Mouse (Mus musculus): Measurements from ENCODE around the gene Snrk. TPM values are rescaled to one million over a fixed set of nuclear protein-coding genes. Genes with fewer than 3 reads are reported as not detected.

Snrk gene
- polyA plus RNA-seq, 1 experiment: 323 TPM

GRCm38 (mm10) chr9:122146124-122146870, 29.2 kb downstream of the Snrk start:
- DNase-seq: no peak
- H3K27me3 ChIP-seq (ENCODE audit: control insufficient read depth, insufficient read depth, low read length): no peaks in the 10 kb centered on the region
- no peak overlapping the region for H3K27ac ChIP-seq (ENCODE audit: insufficient read depth, low read length)
- H3K4me1 ChIP-seq (ENCODE audit: control insufficient read depth, insufficient read depth, low read length): peaks cover 41% of the 10 kb centered on the region
- no peak overlapping the region for H3K4me3 ChIP-seq (replicated peaks; ENCODE audit: insufficient read depth, low read depth, low read length)
- no peak for TF ChIP-seq POLR2A (IDR thresholded peaks at IDR 0.05; ENCODE audit: borderline replicate concordance, insufficient read depth, low read length)
- TF ChIP-seq CTCF (IDR thresholded peaks at IDR 0.05; ENCODE audit: borderline replicate concordance, insufficient read depth, low read depth, low read length): no peak
- 44% methylated on average over 4 of the region's 4 CpGs for WGBS

GRCm38 (mm10) chr9:122148356-122148755, 31.3 kb downstream of the Snrk start:
- WGBS: 15% methylated on average over 3 of the region's 3 CpGs
- Histone ChIP-seq H3K27me3 (ENCODE audit: control insufficient read depth, insufficient read depth, low read length) (no peaks in the 10 kb centered on the region), H3K4me3 (replicated peaks; ENCODE audit: insufficient read depth, low read depth, low read length) (no peak overlapping the region), H3K4me1 (ENCODE audit: control insufficient read depth, insufficient read depth, low read length) (peaks cover 41% of the 10 kb centered on the region), H3K27ac (ENCODE audit: insufficient read depth, low read length) (no peak overlapping the region)
- no peak for DNase-seq
- TF ChIP-seq POLR2A (IDR thresholded peaks at IDR 0.05; ENCODE audit: borderline replicate concordance, insufficient read depth, low read length): no peak
- TF ChIP-seq CTCF (IDR thresholded peaks at IDR 0.05; ENCODE audit: borderline replicate concordance, insufficient read depth, low read depth, low read length): no peak

- TF ChIP-seq POLR2A (IDR thresholded peaks at IDR 0.05; ENCODE audit: borderline replicate concordance, insufficient read depth, low read length) (no peak), CTCF (IDR thresholded peaks at IDR 0.05; ENCODE audit: borderline replicate concordance, insufficient read depth, low read depth, low read length) (no peak)
Measured at GRCm38 (mm10) chr9:122149997-122150826, 33.1 kb downstream of the Snrk start.

GRCm38 (mm10) chr9:122152063-122152462, 35.0 kb downstream of the Snrk start:
- peaks cover 44% of the 10 kb centered on the region for H3K4me1 ChIP-seq (ENCODE audit: control insufficient read depth, insufficient read depth, low read length)
- 47% methylated on average over 4 of the region's 4 CpGs for WGBS
- no peak for TF ChIP-seq POLR2A (IDR thresholded peaks at IDR 0.05; ENCODE audit: borderline replicate concordance, insufficient read depth, low read length)
- TF ChIP-seq CTCF (IDR thresholded peaks at IDR 0.05; ENCODE audit: borderline replicate concordance, insufficient read depth, low read depth, low read length): no peak
- no peak for DNase-seq
- H3K27me3 ChIP-seq (ENCODE audit: control insufficient read depth, insufficient read depth, low read length): no peaks in the 10 kb centered on the region
- H3K27ac ChIP-seq (ENCODE audit: insufficient read depth, low read length): no peak overlapping the region; the same call in 1 of the 2 replicates
- no peak overlapping the region for H3K4me3 ChIP-seq (replicated peaks; ENCODE audit: insufficient read depth, low read depth, low read length)

More at GRCm38 (mm10) chr9:122149997-122150826, 33.1 kb downstream of the Snrk start:
- WGBS: 23% methylated on average over 9 of the region's 9 CpGs
- Histone ChIP-seq H3K27ac (ENCODE audit: insufficient read depth, low read length) (peak overlapping the region; percentile 68), H3K4me3 (replicated peaks; ENCODE audit: insufficient read depth, low read depth, low read length) (no peak overlapping the region), H3K27me3 (ENCODE audit: control insufficient read depth, insufficient read depth, low read length) (no peaks in the 10 kb centered on the region), H3K4me1 (ENCODE audit: control insufficient read depth, insufficient read depth, low read length) (peaks cover 46% of the 10 kb centered on the region)
- peak in 1 of 2 experiments; percentile 58 for DNase-seq

- WGBS: 19% methylated on average over 1 of the region's 1 CpGs
- no peak overlapping the region for H3K27ac ChIP-seq (ENCODE audit: insufficient read depth, low read length)
- no peak overlapping the region for H3K4me3 ChIP-seq (replicated peaks; ENCODE audit: insufficient read depth, low read depth, low read length)
- no peak for DNase-seq
- no peaks in the 10 kb centered on the region for H3K27me3 ChIP-seq (ENCODE audit: control insufficient read depth, insufficient read depth, low read length)
- peaks cover 45% of the 10 kb centered on the region for H3K4me1 ChIP-seq (ENCODE audit: control insufficient read depth, insufficient read depth, low read length)
- no peak for TF ChIP-seq CTCF (IDR thresholded peaks at IDR 0.05; ENCODE audit: borderline replicate concordance, insufficient read depth, low read depth, low read length)
Measured at GRCm38 (mm10) chr9:122152501-122152900, 35.4 kb downstream of the Snrk start.

GRCm38 (mm10) chr9:122153436-122153835, 36.4 kb downstream of the Snrk start:
- Histone ChIP-seq H3K4me3 (replicated peaks; ENCODE audit: insufficient read depth, low read depth, low read length) (no peak overlapping the region), H3K4me1 (ENCODE audit: control insufficient read depth, insufficient read depth, low read length) (peaks cover 47% of the 10 kb centered on the region), H3K27ac (ENCODE audit: insufficient read depth, low read length) (peak overlapping the region; percentile 50; the same call in 1 of the 2 replicates), H3K27me3 (ENCODE audit: control insufficient read depth, insufficient read depth, low read length) (no peaks in the 10 kb centered on the region)
- WGBS: 45% methylated on average over 3 of the region's 3 CpGs
- no peak for DNase-seq
- TF ChIP-seq POLR2A (IDR thresholded peaks at IDR 0.05; ENCODE audit: borderline replicate concordance, insufficient read depth, low read length) (no peak), CTCF (IDR thresholded peaks at IDR 0.05; ENCODE audit: borderline replicate concordance, insufficient read depth, low read depth, low read length) (no peak)

GRCm38 (mm10) chr9:122155193-122155592, 38.1 kb downstream of the Snrk start:
- H3K4me3 ChIP-seq (replicated peaks; ENCODE audit: insufficient read depth, low read depth, low read length): no peak overlapping the region
- 75% methylated on average over 1 of the region's 1 CpGs for WGBS
- H3K4me1 ChIP-seq (ENCODE audit: control insufficient read depth, insufficient read depth, low read length): peaks cover 41% of the 10 kb centered on the region
- H3K27me3 ChIP-seq (ENCODE audit: control insufficient read depth, insufficient read depth, low read length): no peaks in the 10 kb centered on the region
- DNase-seq: no peak
- no peak overlapping the region for H3K27ac ChIP-seq (ENCODE audit: insufficient read depth, low read length)
- TF ChIP-seq POLR2A (IDR thresholded peaks at IDR 0.05; ENCODE audit: borderline replicate concordance, insufficient read depth, low read length) (no peak), CTCF (IDR thresholded peaks at IDR 0.05; ENCODE audit: borderline replicate concordance, insufficient read depth, low read depth, low read length) (no peak)

Measured in cerebellum, adult 2 months (tissue).